Comparison of ENCODE assay signal across 9 mouse cellular contexts in the genomic region with DNA sequence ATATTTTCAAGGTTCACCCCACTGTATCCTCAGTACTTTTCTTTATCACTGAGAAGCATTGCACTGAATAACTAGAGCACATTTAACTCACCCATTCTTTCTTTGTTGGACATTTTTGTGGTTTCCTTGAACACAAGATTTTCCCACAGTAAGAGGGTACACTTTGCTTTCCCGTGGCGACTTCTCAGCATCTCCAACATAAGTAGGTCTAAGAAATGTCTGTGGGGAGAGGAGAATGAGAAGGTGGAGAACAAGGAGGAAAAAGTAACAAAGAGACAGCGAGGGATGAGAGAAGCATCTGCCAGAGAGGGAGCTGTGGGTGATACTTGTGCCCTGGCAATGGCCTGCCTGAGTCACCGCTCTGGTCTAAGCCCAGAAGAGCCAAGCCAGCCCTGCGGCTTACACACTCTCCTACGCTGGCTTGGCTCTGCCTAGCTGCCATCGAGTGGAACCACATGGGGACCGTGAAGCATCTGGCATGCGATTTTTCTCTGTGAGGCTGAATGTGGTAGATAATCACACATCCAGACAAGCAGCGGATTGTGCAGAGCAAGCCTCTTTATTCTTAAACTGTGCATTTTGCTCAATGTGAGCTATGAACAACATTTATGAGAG.
DNase-seq lines count a peak whose midpoint lies in the region; ATAC-seq and TF ChIP-seq lines count a peak whose summit lies in the region.
"Had no signal": no experiment of that assay in that cellular context is flagged by ENCODE, and none has a peak within 500 bp of the region (broad histone marks: within the 10 kb centered on the region; RNA-seq: fewer than 3 reads in every experiment).

No protein-coding gene starts in this region.

- H3K27me3 ChIP-seq in myocyte (ENCODE audit: control insufficient read depth, insufficient read depth, insufficient read length): no peaks in the 10 kb centered on the region
- no peaks in the 10 kb centered on the region for H3K27me3 ChIP-seq in midbrain, embryonic 16.5 days (ENCODE audit: control insufficient read depth, insufficient read depth, low read depth, low read length)

- no peak overlapping the region for H3K27ac ChIP-seq in midbrain, embryonic 16.5 days (ENCODE audit: low read length)
- H3K27ac ChIP-seq: kidney, postnatal 0 days had no signal

- no peak overlapping the region for H3K9ac ChIP-seq in midbrain, embryonic 16.5 days (ENCODE audit: low read depth, low read length)

- no peak for TF ChIP-seq POLR2A in myocyte (IDR thresholded peaks at IDR 0.05; ENCODE audit: insufficient read length, low read depth)

- peak; percentile 74 to 82 for DNase-seq in cerebellum, postnatal 10 days
- DNase-seq in cerebellum, adult 11-12 months: no peak
- peak; percentile 50 for DNase-seq in urinary bladder, postnatal 25 days (ENCODE audit: low spot score)
- DNase-seq in urinary bladder, postnatal 10 days (ENCODE audit: low spot score): no peak
- DNase-seq in layer of hippocampus, postnatal 25 days (ENCODE audit: extremely low spot score in 1 of 2, low spot score in 1 of 2): peak; percentile 27 to 34
- DNase-seq in kidney, adult 11 months: no peak

- H3K4me2 ChIP-seq in myocyte (ENCODE audit: low read depth): peak overlapping the region; percentile 57
- no peak overlapping the region for H3K4me2 ChIP-seq in midbrain, embryonic 16.5 days (ENCODE audit: low read length)

- no peaks in the 10 kb centered on the region for H3K9me3 ChIP-seq in midbrain, embryonic 16.5 days (replicated peaks; ENCODE audit: control insufficient read depth, low read length, poor library complexity, severe bottlenecking)

- H3ac ChIP-seq in myocyte (ENCODE audit: control insufficient read depth, insufficient read length): no peak overlapping the region

- no peaks in the 10 kb centered on the region for H3K36me3 ChIP-seq in myocyte (ENCODE audit: control insufficient read depth, insufficient read depth)
- H3K36me3 ChIP-seq in midbrain, embryonic 16.5 days (ENCODE audit: control insufficient read depth, insufficient read depth, low read length): no peaks in the 10 kb centered on the region

- H3K4me1 ChIP-seq in midbrain, embryonic 16.5 days (ENCODE audit: control insufficient read depth, insufficient read depth, low read length): no peaks in the 10 kb centered on the region

- no peaks in the 10 kb centered on the region for H3K79me2 ChIP-seq in myocyte (ENCODE audit: control insufficient read depth, insufficient read depth)

- no peak overlapping the region for H3K4me3 ChIP-seq in myocyte
- H3K4me3 ChIP-seq in midbrain, embryonic 16.5 days (ENCODE audit: low read depth, low read length): no peak overlapping the region

- no peak for ATAC-seq in midbrain, embryonic 16.5 days

- WGBS in midbrain, embryonic 16.5 days: 84% methylated on average over 10 of the region's 10 CpGs

TF ChIP-seq in myocyte, 11 proteins besides CTCF, POLR2A, EP300 and RAD21:
- TF ChIP-seq MYOD1 (IDR thresholded peaks at IDR 0.05; ENCODE audit: control insufficient read depth in 1 of 3, insufficient read length in 2 of 3, low read depth in 2 of 3) (peak in 1 of 3 experiments; percentile 36), CEBPB (IDR thresholded peaks at IDR 0.05; ENCODE audit: insufficient read depth, poor library complexity, severe bottlenecking) (no peak)

Comparison
In these comparisons a context has a peak if more than half of its experiments do, and no peak if none do; other contexts are left out.
1. DNase-seq: peak in cerebellum, postnatal 10 days (2 of 2), urinary bladder, postnatal 25 days (single experiment) and layer of hippocampus, postnatal 25 days (2 of 2); none in cerebellum, adult 11-12 months (single experiment), urinary bladder, postnatal 10 days (single experiment) and kidney, adult 11 months (single experiment).